Mouse (Mus musculus) heart, adult 2 months (tissue): ENCODE results near the gene Sar1a. TPM values are rescaled to one million over a fixed set of nuclear protein-coding genes. Genes with fewer than 3 reads are reported as not detected.

Experiments used
- DNase-seq, 2 experiments: peaks; one replicate each; pipeline ENCODE4 v3.0.0; 2021
- H3K27ac ChIP-seq: fragments of 200-600 bp; 2 replicates; pipeline ENCODE4 v1.8.1; 2022
- H3K27me3 ChIP-seq: fragments of 200-500 bp; 2 replicates; pipeline ENCODE4 v1.6.1; 2012; ENCODE audit warnings: mild to moderate bottlenecking, low read length, inconsistent platforms, mixed read lengths; ENCODE audit not compliant: control insufficient read depth, insufficient read depth
- H3K36me3 ChIP-seq: fragments of 200-500 bp; 2 replicates; pipeline ENCODE4 v1.6.1; 2012; ENCODE audit warnings: low read length, inconsistent platforms; ENCODE audit not compliant: control insufficient read depth, insufficient read depth
- H3K4me1 ChIP-seq: fragments of 200-500 bp; 2 replicates; pipeline ENCODE4 v1.6.1; 2011; ENCODE audit warnings: low read length; ENCODE audit not compliant: control insufficient read depth, insufficient read depth
- H3K4me3 ChIP-seq: fragments of 200-600 bp; 2 replicates; pipeline ENCODE4 v1.8.1; 2022
- H3K79me2 ChIP-seq: fragments of 200-500 bp; replicated peaks from 2 replicates; pipeline ENCODE4 v1.6.1; 2012; ENCODE audit warnings: mild to moderate bottlenecking, inconsistent platforms, low read length, moderate library complexity, mixed read lengths; ENCODE audit not compliant: control insufficient read depth, insufficient read depth
- H3K9ac ChIP-seq: fragments of 200-500 bp; 2 replicates; pipeline ENCODE4 v1.6.1; 2012; ENCODE audit warnings: low read depth, mild to moderate bottlenecking, control low read depth, inconsistent platforms, low read length, mixed read lengths
- CTCF ChIP-seq: fragments of 200-600 bp; IDR thresholded peaks from 2 replicates; pipeline ENCODE4 v1.8.1; 2022; ENCODE audit warnings: antibody characterized with exemption, mild to moderate bottlenecking, moderate library complexity
- EP300 ChIP-seq: fragments of 200-500 bp; IDR thresholded peaks from 2 replicates; pipeline ENCODE4 v1.6.1; 2011; ENCODE audit warnings: low read depth, low read length, control low read depth; ENCODE audit not compliant: insufficient read depth
- POLR2A ChIP-seq: fragments of 200-500 bp; IDR thresholded peaks from 2 replicates; pipeline ENCODE4 v1.6.1; 2011; ENCODE audit warnings: mild to moderate bottlenecking, low read depth, low read length, control low read depth; ENCODE audit not compliant: insufficient read depth
- WGBS: fragments of 180-500 bp; shearing (Covaris S2); methylation state at CpG from one replicate; pipeline ENCODE4 v1.1.7; 2018; 5-methylcytosine and 5-hydroxymethylcytosine counted together
- intact Hi-C: fragments of 180-260 bp; cut with DNase I; formaldehyde crosslinking; loops from one replicate; pipeline ENCODE4 v1.15.1; 2025
- polyA plus RNA-seq: library from polyadenylated mRNA; depleted of rRNA; stranded (reverse); fragments of >200 nt; gene quantifications from 2 replicates; pipeline ENCODE4 v1.2.3, GENCODE M21; 2012
- total RNA-seq, 2 experiments: library from RNA; stranded (reverse); gene quantifications; 2 replicates each; pipeline ENCODE4 v1.2.3; 2021

Gene Sar1a
- total and polyA plus RNA-seq, 3 experiments, result 82.7 to 197 (median 166) TPM

- Histone ChIP-seq H3K9ac (no peak overlapping the region), H3K79me2 (peaks cover 6% of the 10 kb centered on the region), H3K4me3 (no peak overlapping the region), H3K27me3 (no peaks in the 10 kb centered on the region), H3K4me1 (peaks cover 5% of the 10 kb centered on the region), H3K36me3 (peaks cover 3% of the 10 kb centered on the region), H3K27ac (no peak overlapping the region)
- intact Hi-C loops, result loop anchor here (1.0 kb wide), 1 partner anchor 12 kb away; no protein-coding TSS in a partner anchor
- WGBS, result 84% methylated on average over 4 of the region's 4 CpGs
- DNase-seq, result peak in 1 of 2 experiments; percentile 11
- TF ChIP-seq CTCF, result no peak
- TF ChIP-seq EP300, result no peak
- TF ChIP-seq POLR2A, result no peak
Measured at GRCm38 (mm10) chr10:61693563-61693962, 13.5 kb downstream of the Sar1a start.

DNA sequence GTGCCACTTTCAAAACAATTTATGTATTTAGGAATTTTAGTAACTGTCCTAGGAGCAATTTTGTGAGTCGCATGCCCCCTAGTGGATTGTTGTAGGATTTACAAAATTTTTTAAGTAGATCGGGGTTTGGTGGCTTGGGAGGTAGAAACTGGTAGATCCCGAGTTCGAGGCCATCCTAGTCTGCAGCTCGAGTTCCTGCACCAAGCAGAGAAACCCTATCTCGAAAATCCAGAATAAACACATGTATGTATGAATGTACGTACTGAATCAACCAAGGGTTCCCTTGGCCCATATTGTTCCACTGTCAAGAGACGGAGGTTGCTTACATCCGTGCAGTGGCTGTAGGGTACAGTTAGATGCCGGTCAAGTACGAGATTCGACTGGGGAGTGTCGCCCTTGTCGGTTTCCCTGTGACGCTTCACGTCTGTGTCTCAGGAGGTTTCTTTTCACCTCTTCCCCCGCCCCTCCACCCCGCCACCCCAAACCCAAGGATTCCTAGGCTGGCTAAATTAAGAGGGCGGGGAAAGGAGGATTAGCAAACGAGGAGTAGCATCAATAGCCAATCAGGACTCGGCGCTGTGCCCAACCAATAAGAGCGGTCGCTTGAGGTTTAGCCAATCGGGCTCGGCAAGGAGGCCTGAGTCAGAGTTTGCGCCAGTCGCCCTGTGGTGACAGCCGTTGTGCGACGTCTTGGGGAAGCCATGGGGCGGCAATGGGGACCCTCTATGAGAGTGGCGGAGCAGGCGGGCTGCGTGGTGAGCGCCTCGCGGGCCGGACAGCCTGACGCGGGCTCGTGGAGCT, 15.0 kb downstream of the Sar1a start, which contains the start of gene Tysnd1:
TSS of gene Tysnd1 (plus strand) at position 645 of the 801 bp plus-strand sequence.
- H3K36me3 ChIP-seq, result no peaks in the 10 kb centered on the region; the same call in 1 of the 2 replicates
- peak; percentile 66 for TF ChIP-seq CTCF
- no peak for TF ChIP-seq EP300
- TF ChIP-seq POLR2A, result peak; percentile 84
- no peaks in the 10 kb centered on the region for H3K27me3 ChIP-seq
- peaks cover 5% of the 10 kb centered on the region for H3K4me1 ChIP-seq
- intact Hi-C loops, result loop anchor here (2.0 kb wide), 1 partner anchor 40 kb away; no protein-coding TSS in a partner anchor
- peak within 1 kb of the TSS; percentile 69 for H3K9ac ChIP-seq
- WGBS, result under 1% methylated on average over 42 of the region's 42 CpGs
- peak; percentile 94 to 96 for DNase-seq
- peak within 1 kb of the TSS; percentile 99 for H3K4me3 ChIP-seq
- peak within 1 kb of the TSS; percentile 79 for H3K27ac ChIP-seq
- peaks cover 6% of the 10 kb centered on the region for H3K79me2 ChIP-seq

- H3K4me3 ChIP-seq, result peak overlapping the region; percentile 99
- intact Hi-C loops, result loop anchor here (2.0 kb wide), 2 partner anchors 17 to 39 kb away; no protein-coding TSS in a partner anchor
Measured at GRCm38 (mm10) chr10:61695703-61696559, 15.8 kb downstream of the Sar1a start.

GRCm38 (mm10) chr10:61696560-61696823, 16.4 kb downstream of the Sar1a start:
- no peak overlapping the region for H3K27ac ChIP-seq

More at GRCm38 (mm10) chr10:61695703-61696559, 15.8 kb downstream of the Sar1a start:
- WGBS, result under 1% methylated on average over 109 of the region's 111 CpGs
- no peaks in the 10 kb centered on the region for H3K36me3 ChIP-seq
- no peaks in the 10 kb centered on the region for H3K27me3 ChIP-seq
- no peak for DNase-seq
- peak overlapping the region; percentile 69 for H3K9ac ChIP-seq
- TF ChIP-seq CTCF (no peak), EP300 (no peak), POLR2A (no peak)
- peaks cover 5% of the 10 kb centered on the region for H3K4me1 ChIP-seq
- H3K79me2 ChIP-seq, result peaks cover 6% of the 10 kb centered on the region
- peak overlapping the region; percentile 79 for H3K27ac ChIP-seq

DNA sequence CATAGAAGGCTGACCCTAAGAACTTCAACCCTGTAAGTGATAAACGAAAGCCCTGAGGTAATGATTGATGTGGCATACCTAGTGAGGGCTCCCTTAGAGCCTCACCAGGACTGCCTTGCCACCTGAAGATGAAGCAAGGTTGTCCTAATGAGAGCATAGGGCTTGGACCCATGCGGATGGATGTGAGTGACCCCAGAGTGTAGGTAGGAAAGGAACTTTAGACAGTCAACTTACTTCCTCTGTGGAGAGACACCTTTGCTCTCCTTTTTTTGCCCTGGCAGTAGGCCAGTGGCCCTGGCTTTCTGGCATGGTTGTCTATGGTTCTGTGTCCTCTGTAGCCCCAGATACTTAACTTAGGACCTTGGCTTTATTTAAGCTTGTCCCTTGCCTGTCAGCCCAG, 16.9 kb downstream of the Sar1a start:
- Histone ChIP-seq H3K36me3 (no peaks in the 10 kb centered on the region), H3K9ac (no peak overlapping the region; the same call in 1 of the 2 replicates), H3K4me3 (peak overlapping the region; percentile 99; the same call in 1 of the 2 replicates), H3K27ac (no peak overlapping the region), H3K27me3 (no peaks in the 10 kb centered on the region), H3K79me2 (peaks cover 6% of the 10 kb centered on the region), H3K4me1 (peaks cover 5% of the 10 kb centered on the region)
- intact Hi-C loops, result loop anchor here (2.0 kb wide), 1 partner anchor 16 kb away; no protein-coding TSS in a partner anchor
- no peak for DNase-seq
- 79% methylated on average over 2 of the region's 2 CpGs for WGBS
- no peak for TF ChIP-seq CTCF
- no peak for TF ChIP-seq POLR2A
- TF ChIP-seq EP300, result no peak

More at GRCm38 (mm10) chr10:61696560-61696823, 16.4 kb downstream of the Sar1a start:
- peaks cover 5% of the 10 kb centered on the region for H3K4me1 ChIP-seq
- no peak for DNase-seq
- peaks cover 6% of the 10 kb centered on the region for H3K79me2 ChIP-seq
- no peaks in the 10 kb centered on the region for H3K27me3 ChIP-seq
- H3K36me3 ChIP-seq, result no peaks in the 10 kb centered on the region
- intact Hi-C loops, result loop anchor here (2.0 kb wide), 1 partner anchor 16 kb away; no protein-coding TSS in a partner anchor
- TF ChIP-seq POLR2A (no peak), CTCF (no peak), EP300 (no peak)
- H3K9ac ChIP-seq, result peak overlapping the region; percentile 69
- whole genome bisulfite sequencing, result 8% methylated on average over 19 of the region's 19 CpGs
- peak overlapping the region; percentile 99 for H3K4me3 ChIP-seq
